Mouse (Mus musculus): ENCODE measurements around the gene Alkbh7. TPM values are rescaled to one million over a fixed set of nuclear protein-coding genes. Genes with fewer than 3 reads are reported as not detected.

Gene Alkbh7
- total and polyA plus RNA-seq, 3 experiments: 21.2 to 51.8 (median 35.4) TPM

DNA sequence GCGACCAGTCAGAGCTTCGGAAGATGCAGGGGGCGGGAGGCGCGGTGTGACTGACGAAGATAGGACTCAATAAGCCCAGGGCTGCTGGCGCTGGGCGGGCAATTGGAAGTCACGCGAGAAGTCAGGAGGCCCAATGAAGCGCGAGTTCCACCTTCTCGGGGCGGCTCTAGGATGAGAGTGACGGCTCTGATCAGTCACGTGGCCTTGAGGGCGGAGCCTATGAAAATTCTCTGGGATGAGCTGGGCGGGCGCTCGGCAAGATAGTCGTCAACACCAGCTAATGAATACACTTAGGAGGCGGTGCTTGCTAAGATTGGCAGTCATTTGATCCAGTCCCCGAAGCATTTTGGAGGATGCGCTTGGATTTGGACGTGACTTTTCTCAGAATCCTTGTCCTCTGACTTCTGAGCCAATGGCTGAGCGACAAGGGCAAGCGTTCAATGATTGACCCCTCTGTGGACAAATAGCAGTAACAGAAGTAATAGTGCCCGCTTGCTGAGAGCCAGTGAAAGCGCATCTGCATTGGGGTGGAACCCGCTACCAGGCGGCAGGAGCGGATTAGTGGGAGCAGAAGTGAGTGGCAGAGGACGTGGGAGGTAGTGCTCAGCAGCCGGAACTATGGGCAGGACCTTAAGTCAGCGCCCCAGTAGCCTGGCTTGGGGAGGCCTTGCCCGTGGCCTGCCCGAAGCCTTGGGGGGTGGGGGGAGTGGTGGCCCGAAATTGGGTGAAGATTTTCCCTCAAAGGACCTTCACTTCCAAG, 34.7 kb downstream of the Alkbh7 start (continued):
- TF ChIP-seq NRF1 (IDR thresholded peaks at IDR 0.05; ENCODE audit: low read depth, low read length): peak; percentile 65
- TF ChIP-seq CHD1 (IDR thresholded peaks at IDR 0.05; ENCODE audit: low read depth, low read length): no peak
- TF ChIP-seq ZKSCAN1 (IDR thresholded peaks at IDR 0.05; ENCODE audit: borderline replicate concordance, low read depth, low read length): no peak
- TF ChIP-seq CTCF (conservative IDR thresholded peaks at IDR 0.05 in 1 of 2, IDR thresholded peaks at IDR 0.05 in 1 of 2; ENCODE audit: low read depth in 2 of 2, low read length in 2 of 2): no peak
- no peak for TF ChIP-seq ZNF384 (IDR thresholded peaks at IDR 0.05; ENCODE audit: low read depth, low read length)
- TF ChIP-seq MAFK (IDR thresholded peaks at IDR 0.05; ENCODE audit: insufficient replicate concordance, low read length): no peak

DNA sequence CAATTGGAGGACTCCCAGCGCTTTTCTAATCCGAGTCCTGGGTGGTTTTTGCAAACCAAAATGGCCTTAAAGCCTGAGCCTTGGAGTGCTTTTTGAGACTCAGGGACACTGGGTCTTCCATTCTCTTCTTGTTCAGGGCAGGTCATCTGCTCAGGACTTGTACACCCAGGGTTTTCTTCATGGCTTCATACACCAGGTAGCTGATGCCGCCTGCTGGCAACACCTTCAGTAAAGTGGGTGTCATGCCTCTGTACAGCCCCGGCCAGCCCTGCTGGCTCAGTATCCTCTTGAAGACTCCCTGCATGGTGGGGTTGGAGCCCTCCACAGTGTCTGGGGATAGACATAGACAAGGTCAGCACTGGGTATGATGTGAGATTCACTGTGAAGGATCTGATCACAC, 35.7 kb downstream of the Alkbh7 start:
- Histone ChIP-seq H3K27ac (ENCODE audit: insufficient read depth, low read depth) (no peak overlapping the region), H3K27me3 (replicated peaks) (no peaks in the 10 kb centered on the region), H3K4me1 (ENCODE audit: control insufficient read depth in 1 of 2, insufficient read depth in 2 of 2) (peaks cover 7 to 31% of the 10 kb centered on the region in 2 experiments; a peak in 3 of 4 replicates), H3K9ac (ENCODE audit: insufficient read depth, low read depth) (peak overlapping the region; percentile 95; the same call in 1 of the 2 replicates), H3K36me3 (replicated peaks in 1 of 2; ENCODE audit: control insufficient read depth in 1 of 2, insufficient read depth in 1 of 2, low read length in 1 of 2) (peaks cover 9 to 15% of the 10 kb centered on the region in 2 experiments), H3K79me2 (replicated peaks; ENCODE audit: control insufficient read depth, extremely low read depth, insufficient read depth, poor library complexity, severe bottlenecking) (peaks cover 32% of the 10 kb centered on the region), H3K9me3 (replicated peaks; ENCODE audit: low read length) (no peaks in the 10 kb centered on the region), H3K4me2 (ENCODE audit: insufficient read depth, low read depth, poor library complexity, severe bottlenecking) (peak overlapping the region; percentile 68), H3K4me3 (replicated peaks in 1 of 3; ENCODE audit: low read depth in 2 of 3, low read length in 2 of 3, poor library complexity in 1 of 3) (peak overlapping the region in 1 of 3 experiments; percentile 60)
- DNase-seq (ENCODE audit: extremely low read depth): no peak
- dilution Hi-C loops (cut with MboI; ENCODE audit: extremely low pct_ligation_motif_present, extremely low pct_unique_long_range_greater_than_20kb, low sequenced_read_pairs): no loop called here
- peak in 1 of 2 experiments; percentile 49; a peak in 2 of 4 replicates for TF ChIP-seq CTCF (conservative IDR thresholded peaks at IDR 0.05 in 1 of 2, IDR thresholded peaks at IDR 0.05 in 1 of 2; ENCODE audit: low read depth in 2 of 2, low read length in 2 of 2)
- TF ChIP-seq POLR2A (IDR thresholded peaks at IDR 0.05; ENCODE audit: low read depth, low read length): no peak
- TF ChIP-seq TCF12 (IDR thresholded peaks at IDR 0.05; ENCODE audit: low read depth, low read length): peak; percentile 33; the same call in 1 of the 2 replicates
- no peak for TF ChIP-seq USF1 (IDR thresholded peaks at IDR 0.05; ENCODE audit: low read depth, low read length)
- peak; percentile 42 for TF ChIP-seq SMC3 (IDR thresholded peaks at IDR 0.05; ENCODE audit: low read depth, low read length)
- peak; percentile 46 for TF ChIP-seq RAD21 (IDR thresholded peaks at IDR 0.05; ENCODE audit: low read depth, low read length)
- TF ChIP-seq KAT2A (IDR thresholded peaks at IDR 0.05; ENCODE audit: insufficient replicate concordance, low read length): no peak
- TF ChIP-seq ZMIZ1 (IDR thresholded peaks at IDR 0.05; ENCODE audit: low read depth, low read length): no peak
- in situ Hi-C loops (cut with MboI; ENCODE audit: low pct_ligation_motif_present, low pct_unique_long_range_greater_than_20kb, low sequenced_read_pairs): no loop called here

DNA sequence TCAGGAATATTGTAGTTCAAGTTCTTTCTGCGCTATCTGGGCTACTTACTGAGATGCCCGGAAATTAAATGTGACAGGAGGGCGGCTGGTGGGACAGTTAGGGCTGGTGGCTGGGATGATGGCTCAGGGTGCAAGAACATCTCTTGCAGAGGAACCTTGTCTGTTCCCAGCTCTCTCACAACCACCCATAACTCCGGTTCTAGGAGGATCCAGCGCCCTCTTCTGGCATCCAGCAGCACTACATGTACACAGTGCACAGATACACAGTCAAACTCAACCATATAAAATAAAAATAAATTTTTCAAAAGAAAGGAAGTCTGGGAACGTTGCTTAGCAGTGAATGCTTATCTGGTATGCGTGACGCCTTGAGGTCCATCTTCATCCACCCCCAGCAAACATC, 41.8 kb downstream of the Alkbh7 start:
- H3K27me3 ChIP-seq (replicated peaks): no peaks in the 10 kb centered on the region
- dilution Hi-C loops (cut with MboI; ENCODE audit: extremely low pct_ligation_motif_present, extremely low pct_unique_long_range_greater_than_20kb, low sequenced_read_pairs): no loop called here

More for the DNA sequence above, 41.8 kb downstream of the Alkbh7 start:
- TF ChIP-seq PAX5 (IDR thresholded peaks at IDR 0.05; ENCODE audit: low read length): no peak
- peak in 1 of 2 experiments; percentile 29; a peak in 1 of 4 replicates for TF ChIP-seq CTCF (conservative IDR thresholded peaks at IDR 0.05 in 1 of 2, IDR thresholded peaks at IDR 0.05 in 1 of 2; ENCODE audit: low read depth in 2 of 2, low read length in 2 of 2)
- TF ChIP-seq MAFK (IDR thresholded peaks at IDR 0.05; ENCODE audit: insufficient replicate concordance, low read length): no peak
- no peaks in the 10 kb centered on the region for H3K9me3 ChIP-seq (replicated peaks; ENCODE audit: low read length)
- peaks cover 0 to 12% of the 10 kb centered on the region in 2 experiments; a peak in 2 of 4 replicates for H3K4me1 ChIP-seq (ENCODE audit: control insufficient read depth in 1 of 2, insufficient read depth in 2 of 2)
- no peak overlapping the region for H3K4me2 ChIP-seq (ENCODE audit: insufficient read depth, low read depth, poor library complexity, severe bottlenecking)
- in situ Hi-C loops (cut with MboI; ENCODE audit: low pct_ligation_motif_present, low pct_unique_long_range_greater_than_20kb, low sequenced_read_pairs): no loop called here
- H3K27ac ChIP-seq (ENCODE audit: insufficient read depth, low read depth): no peak overlapping the region
- no peak overlapping the region for H3K9ac ChIP-seq (ENCODE audit: insufficient read depth, low read depth)
- H3K79me2 ChIP-seq (replicated peaks; ENCODE audit: control insufficient read depth, extremely low read depth, insufficient read depth, poor library complexity, severe bottlenecking): no peaks in the 10 kb centered on the region
- H3K36me3 ChIP-seq (replicated peaks in 1 of 2; ENCODE audit: control insufficient read depth in 1 of 2, insufficient read depth in 1 of 2, low read length in 1 of 2): no peaks in the 10 kb centered on the region
- no peak overlapping the region for H3K4me3 ChIP-seq (replicated peaks in 1 of 3; ENCODE audit: low read depth in 2 of 3, low read length in 2 of 3, poor library complexity in 1 of 3)
- no peak for DNase-seq (ENCODE audit: extremely low read depth)
